Mouse (Mus musculus): ENCODE data around the gene Paxbp1. TPM values are rescaled to one million over a fixed set of nuclear protein-coding genes. Genes with fewer than 3 reads are reported as not detected.

The Paxbp1 gene
- 48.3 TPM for polyA plus RNA-seq (2014; fragmentation: Illumina TruSeq; extraction: RNeasy Lipid Tissue Mini Kit (QIAGEN cat#74804); ENCODE audit: low read depth, low replicate concordance)

GRCm38 (mm10) chr16:91044270-91045182, at the start of gene Paxbp1:
Paxbp1 (minus strand) TSS chr16:91044543.

DNA sequence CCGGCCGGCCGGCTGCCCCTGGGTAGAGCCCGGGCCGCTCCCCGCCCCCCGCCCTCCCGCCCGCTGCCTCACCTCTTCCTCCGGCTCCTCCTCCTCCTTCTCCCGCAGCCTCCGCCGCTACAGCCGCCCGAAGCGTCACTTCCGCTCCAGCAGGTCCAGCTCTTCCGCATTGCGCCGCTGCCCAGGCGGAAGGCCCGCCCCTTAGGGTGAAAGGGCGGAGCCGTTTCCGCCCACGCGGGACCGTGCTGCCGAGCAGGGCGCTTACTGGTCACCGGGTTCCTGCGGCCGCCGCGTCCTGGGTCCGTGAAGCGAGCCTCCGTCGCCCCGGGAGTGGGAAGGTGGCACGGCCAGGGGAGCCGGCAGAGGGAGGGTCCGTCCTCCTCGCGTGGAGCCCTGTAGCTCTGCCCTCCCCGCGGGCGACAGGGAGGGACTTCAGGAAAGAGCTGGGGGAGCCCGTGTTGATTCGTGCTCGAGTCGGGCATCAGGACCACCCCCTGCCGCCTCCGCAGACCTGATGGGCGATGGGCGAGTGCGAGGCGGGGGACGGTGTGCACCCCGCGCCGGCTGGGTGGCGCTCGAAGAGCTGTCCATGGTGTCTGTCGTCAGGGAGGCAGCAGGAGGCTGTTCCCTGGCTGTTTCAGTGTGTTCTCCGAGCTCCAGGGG, 33.2 kb downstream of the Paxbp1 start, which contains the start of gene Synj1:
Synj1 (minus strand) TSS at position 288 of the 663 bp plus-strand sequence.

Other genes starting within 250 kb of the Paxbp1 start
- gene Urb1, start 234.1 kb downstream of the Paxbp1 start, polyA plus RNA-seq (2014; fragmentation: Illumina TruSeq; extraction: RNeasy Lipid Tissue Mini Kit (QIAGEN cat#74804); ENCODE audit: low read depth, low replicate concordance) = 2.8 TPM
- 2.1 TPM for gene Eva1c, start 217.8 kb downstream of the Paxbp1 start, polyA plus RNA-seq (2014; fragmentation: Illumina TruSeq; extraction: RNeasy Lipid Tissue Mini Kit (QIAGEN cat#74804); ENCODE audit: low read depth, low replicate concordance)
- gene Cfap298, start 109.4 kb downstream of the Paxbp1 start, polyA plus RNA-seq (2014; fragmentation: Illumina TruSeq; extraction: RNeasy Lipid Tissue Mini Kit (QIAGEN cat#74804); ENCODE audit: low read depth, low replicate concordance) = 9.9 TPM
- gene Synj1, start 33.2 kb downstream of the Paxbp1 start, polyA plus RNA-seq (2014; fragmentation: Illumina TruSeq; extraction: RNeasy Lipid Tissue Mini Kit (QIAGEN cat#74804); ENCODE audit: low read depth, low replicate concordance) = 24.9 TPM
- gene 4932438H23Rik, start 50.6 kb upstream of the Paxbp1 start, polyA plus RNA-seq (2014; fragmentation: Illumina TruSeq; extraction: RNeasy Lipid Tissue Mini Kit (QIAGEN cat#74804); ENCODE audit: low read depth, low replicate concordance) = 0.16 TPM
- not detected for gene Olig2, start 180.9 kb upstream of the Paxbp1 start, polyA plus RNA-seq (2014; fragmentation: Illumina TruSeq; extraction: RNeasy Lipid Tissue Mini Kit (QIAGEN cat#74804); ENCODE audit: low read depth, low replicate concordance)
- gene Olig1, start 225.2 kb upstream of the Paxbp1 start, polyA plus RNA-seq (2014; fragmentation: Illumina TruSeq; extraction: RNeasy Lipid Tissue Mini Kit (QIAGEN cat#74804); ENCODE audit: low read depth, low replicate concordance) = not detected

Data from kidney, adult 10 weeks (tissue).